Mouse (Mus musculus): ENCODE measurements around the gene Fzr1. TPM values are rescaled to one million over a fixed set of nuclear protein-coding genes. Genes with fewer than 3 reads are reported as not detected.

Gene Fzr1
- polyA plus RNA-seq, 1 experiment from 2014 or later = 92.1 TPM

DNA sequence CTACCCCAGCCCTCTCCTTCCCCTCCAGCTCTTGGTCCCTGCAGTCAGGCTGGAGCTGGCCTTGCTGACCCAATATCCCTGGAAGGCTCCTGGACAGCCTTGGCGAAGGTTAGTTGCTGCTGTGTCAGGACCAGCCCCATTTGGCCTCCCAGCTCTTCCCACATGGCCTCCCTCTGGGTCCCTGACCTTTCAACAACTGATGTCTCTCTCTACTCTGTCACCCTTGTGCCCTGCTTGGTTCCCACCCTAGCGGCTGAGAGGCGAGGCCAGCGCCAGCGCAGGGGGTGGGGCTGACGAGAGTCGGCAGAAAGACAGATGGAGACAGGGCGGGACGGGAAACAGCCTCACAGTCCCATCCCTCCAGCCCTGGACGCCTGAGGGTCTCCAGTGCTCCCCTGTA, 49.9 kb downstream of the Fzr1 start, which contains the start of gene Tbxa2r:
Gene Tbxa2r (plus strand): TSS at position 346 of the 400 bp plus-strand sequence.
- 13% methylated on average over 10 of the region's 10 CpGs for WGBS
- Histone ChIP-seq H3K27ac (replicated peaks; ENCODE audit: low read depth, low read length) (no peak within 1 kb of the TSS; the same call in 1 of the 2 replicates), H3K4me2 (ENCODE audit: low read depth, low read length) (no peak within 1 kb of the TSS), H3K36me3 (replicated peaks; ENCODE audit: control insufficient read depth, insufficient read depth, low read depth, low read length) (peaks cover 24% of the 10 kb centered on the region), H3K9me3 (replicated peaks; ENCODE audit: control insufficient read depth, low read length) (no peaks in the 10 kb centered on the region), H3K27me3 (ENCODE audit: control insufficient read depth, insufficient read depth, low read length) (peaks cover 10% of the 10 kb centered on the region; the same call in 1 of the 2 replicates), H3K9ac (replicated peaks; ENCODE audit: low read length) (peak within 1 kb of the TSS; percentile 9; the same call in 1 of the 2 replicates), H3K4me1 (ENCODE audit: control insufficient read depth, insufficient read depth, low read length) (no peaks in the 10 kb centered on the region; the same call in 1 of the 2 replicates), H3K4me3 (ENCODE audit: low read depth, low read length) (no peak within 1 kb of the TSS)
- DNase-seq (ENCODE audit: low spot score) (no peak), ATAC-seq (replicated peaks; ENCODE audit: insufficient number of reproducible peaks, low FRiP score, low TSS enrichment, low read depth) (0 out of 2 replicates have a peak, but pooled peaks have one; percentile 8)

DNA sequence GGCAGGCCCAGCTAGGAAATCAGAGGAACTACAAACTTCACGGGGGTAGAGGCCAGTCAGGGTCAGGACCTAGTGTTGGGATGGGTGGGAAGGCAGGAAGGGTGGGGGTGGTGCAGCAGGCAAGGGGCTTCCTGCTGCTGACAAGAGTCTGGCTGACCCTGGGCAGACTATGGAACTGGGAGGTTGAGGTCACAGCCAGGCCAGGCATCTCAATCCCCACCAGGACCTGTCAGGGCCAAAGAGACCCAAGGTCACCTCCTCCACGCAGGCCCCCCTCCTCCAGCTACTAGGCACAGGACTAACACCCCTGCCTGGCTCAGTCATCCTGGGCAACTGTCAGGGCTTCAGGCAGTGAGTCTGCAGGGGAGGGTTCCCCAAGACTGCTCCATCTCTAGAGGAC, 50.4 kb downstream of the Fzr1 start:
- H3K27ac ChIP-seq (replicated peaks; ENCODE audit: low read depth, low read length) = no peak overlapping the region
- H3K9ac ChIP-seq (replicated peaks; ENCODE audit: low read length) = peak overlapping the region; percentile 9; the same call in 1 of the 2 replicates
- no peak for ATAC-seq (replicated peaks; ENCODE audit: insufficient number of reproducible peaks, low FRiP score, low TSS enrichment, low read depth)

DNA sequence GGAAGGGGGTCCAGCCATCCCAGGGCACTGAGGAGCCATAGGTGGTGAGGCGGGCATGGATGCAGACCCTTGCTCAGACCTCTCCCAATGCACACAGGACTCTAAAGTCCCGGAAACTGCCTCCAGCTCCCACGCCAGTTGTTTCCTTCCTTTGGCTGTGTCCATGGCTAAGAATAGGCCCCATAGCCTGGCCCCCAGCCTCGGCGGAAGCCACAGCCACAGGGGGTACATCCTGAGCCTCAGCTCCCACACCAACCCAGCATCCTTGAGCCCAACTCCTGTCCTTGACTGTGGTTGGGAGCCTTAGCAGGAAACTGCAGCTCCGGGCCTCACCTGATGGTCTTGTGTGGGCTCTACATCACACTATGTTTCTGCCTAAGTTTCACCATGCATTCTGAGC, 51.5 kb downstream of the Fzr1 start:
- Histone ChIP-seq H3K9ac (replicated peaks; ENCODE audit: low read length) (no peak overlapping the region), H3K4me1 (ENCODE audit: control insufficient read depth, insufficient read depth, low read length) (no peaks in the 10 kb centered on the region; the same call in 1 of the 2 replicates), H3K9me3 (replicated peaks; ENCODE audit: control insufficient read depth, low read length) (no peaks in the 10 kb centered on the region), H3K4me3 (ENCODE audit: low read depth, low read length) (no peak overlapping the region), H3K27me3 (ENCODE audit: control insufficient read depth, insufficient read depth, low read length) (no peaks in the 10 kb centered on the region), H3K4me2 (ENCODE audit: low read depth, low read length) (no peak overlapping the region), H3K27ac (replicated peaks; ENCODE audit: low read depth, low read length) (no peak overlapping the region), H3K36me3 (replicated peaks; ENCODE audit: control insufficient read depth, insufficient read depth, low read depth, low read length) (peaks cover 27% of the 10 kb centered on the region)
- DNase-seq (ENCODE audit: low spot score) (no peak), ATAC-seq (replicated peaks; ENCODE audit: insufficient number of reproducible peaks, low FRiP score, low TSS enrichment, low read depth) (no peak)
- WGBS = 88% methylated on average over 6 of the region's 6 CpGs

More for the DNA sequence above, 50.4 kb downstream of the Fzr1 start:
- peaks cover 8% of the 10 kb centered on the region; the same call in 1 of the 2 replicates for H3K27me3 ChIP-seq (ENCODE audit: control insufficient read depth, insufficient read depth, low read length)
- peaks cover 26% of the 10 kb centered on the region for H3K36me3 ChIP-seq (replicated peaks; ENCODE audit: control insufficient read depth, insufficient read depth, low read depth, low read length)
- H3K9me3 ChIP-seq (replicated peaks; ENCODE audit: control insufficient read depth, low read length) = no peaks in the 10 kb centered on the region
- H3K4me3 ChIP-seq (ENCODE audit: low read depth, low read length) = no peak overlapping the region
- no peak overlapping the region for H3K4me2 ChIP-seq (ENCODE audit: low read depth, low read length)
- WGBS = 15% methylated on average over 2 of the region's 2 CpGs
- H3K4me1 ChIP-seq (ENCODE audit: control insufficient read depth, insufficient read depth, low read length) = no peaks in the 10 kb centered on the region; the same call in 1 of the 2 replicates
- no peak for DNase-seq (ENCODE audit: low spot score)

GRCm38 (mm10) chr10:81325781-81326180, 52.5 kb downstream of the Fzr1 start:
- H3K4me1 ChIP-seq (ENCODE audit: control insufficient read depth, insufficient read depth, low read length) = no peaks in the 10 kb centered on the region; the same call in 1 of the 2 replicates

DNA sequence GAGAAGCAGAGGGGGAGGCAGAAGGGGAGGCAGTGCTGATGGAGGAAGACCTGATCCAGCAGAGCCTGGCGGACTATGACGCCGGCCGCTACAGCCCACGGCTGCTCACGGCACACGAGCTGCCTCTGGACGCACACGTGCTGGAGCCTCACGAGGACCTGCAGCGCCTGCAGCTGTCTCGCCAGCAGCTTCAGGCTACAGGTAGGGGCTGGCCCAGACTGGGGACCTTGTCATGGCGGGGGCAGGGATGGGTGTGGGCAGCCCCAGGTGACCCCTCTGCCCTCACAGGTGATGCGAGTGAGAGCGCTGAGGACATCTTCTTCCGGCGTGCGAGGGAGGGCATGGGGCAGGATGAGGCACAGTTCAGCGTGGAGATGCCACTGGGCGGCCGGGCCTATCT, 53.1 kb downstream of the Fzr1 start:
- no peak overlapping the region for H3K27ac ChIP-seq (replicated peaks; ENCODE audit: low read depth, low read length)
- H3K27me3 ChIP-seq (ENCODE audit: control insufficient read depth, insufficient read depth, low read length) = no peaks in the 10 kb centered on the region
- H3K4me3 ChIP-seq (ENCODE audit: low read depth, low read length) = no peak overlapping the region
- no peaks in the 10 kb centered on the region for H3K9me3 ChIP-seq (replicated peaks; ENCODE audit: control insufficient read depth, low read length)
- peaks cover 27% of the 10 kb centered on the region for H3K36me3 ChIP-seq (replicated peaks; ENCODE audit: control insufficient read depth, insufficient read depth, low read depth, low read length)
- ATAC-seq (replicated peaks; ENCODE audit: insufficient number of reproducible peaks, low FRiP score, low TSS enrichment, low read depth) (no peak), DNase-seq (ENCODE audit: low spot score) (no peak)
- no peak overlapping the region for H3K4me2 ChIP-seq (ENCODE audit: low read depth, low read length)
- H3K4me1 ChIP-seq (ENCODE audit: control insufficient read depth, insufficient read depth, low read length) = no peaks in the 10 kb centered on the region; the same call in 1 of the 2 replicates
- 94% methylated on average over 21 of the region's 21 CpGs for WGBS
- no peak overlapping the region for H3K9ac ChIP-seq (replicated peaks; ENCODE audit: low read length)

More at GRCm38 (mm10) chr10:81325781-81326180, 52.5 kb downstream of the Fzr1 start:
- no peak overlapping the region for H3K27ac ChIP-seq (replicated peaks; ENCODE audit: low read depth, low read length)
- peaks cover 27% of the 10 kb centered on the region for H3K36me3 ChIP-seq (replicated peaks; ENCODE audit: control insufficient read depth, insufficient read depth, low read depth, low read length)
- H3K9me3 ChIP-seq (replicated peaks; ENCODE audit: control insufficient read depth, low read length) = no peaks in the 10 kb centered on the region
- no peak overlapping the region for H3K4me2 ChIP-seq (ENCODE audit: low read depth, low read length)
- DNase-seq (ENCODE audit: low spot score) (no peak), ATAC-seq (replicated peaks; ENCODE audit: insufficient number of reproducible peaks, low FRiP score, low TSS enrichment, low read depth) (no peak)
- no peak overlapping the region for H3K9ac ChIP-seq (replicated peaks; ENCODE audit: low read length)
- H3K27me3 ChIP-seq (ENCODE audit: control insufficient read depth, insufficient read depth, low read length) = no peaks in the 10 kb centered on the region
- H3K4me3 ChIP-seq (ENCODE audit: low read depth, low read length) = no peak overlapping the region
- WGBS = 96% methylated on average over 18 of the region's 18 CpGs

- Histone ChIP-seq H3K4me2 (ENCODE audit: low read depth, low read length) (no peak overlapping the region), H3K27me3 (ENCODE audit: control insufficient read depth, insufficient read depth, low read length) (no peaks in the 10 kb centered on the region), H3K4me3 (ENCODE audit: low read depth, low read length) (no peak overlapping the region), H3K27ac (replicated peaks; ENCODE audit: low read depth, low read length) (no peak overlapping the region), H3K9me3 (replicated peaks; ENCODE audit: control insufficient read depth, low read length) (no peaks in the 10 kb centered on the region), H3K36me3 (replicated peaks; ENCODE audit: control insufficient read depth, insufficient read depth, low read depth, low read length) (peaks cover 27% of the 10 kb centered on the region), H3K4me1 (ENCODE audit: control insufficient read depth, insufficient read depth, low read length) (peaks cover 5% of the 10 kb centered on the region), H3K9ac (replicated peaks; ENCODE audit: low read length) (no peak overlapping the region)
- 94% methylated on average over 18 of the region's 18 CpGs for WGBS
- ATAC-seq (replicated peaks; ENCODE audit: insufficient number of reproducible peaks, low FRiP score, low TSS enrichment, low read depth) (no peak), DNase-seq (ENCODE audit: low spot score) (no peak)
Measured at GRCm38 (mm10) chr10:81323791-81324530, 54.4 kb downstream of the Fzr1 start.

DNA sequence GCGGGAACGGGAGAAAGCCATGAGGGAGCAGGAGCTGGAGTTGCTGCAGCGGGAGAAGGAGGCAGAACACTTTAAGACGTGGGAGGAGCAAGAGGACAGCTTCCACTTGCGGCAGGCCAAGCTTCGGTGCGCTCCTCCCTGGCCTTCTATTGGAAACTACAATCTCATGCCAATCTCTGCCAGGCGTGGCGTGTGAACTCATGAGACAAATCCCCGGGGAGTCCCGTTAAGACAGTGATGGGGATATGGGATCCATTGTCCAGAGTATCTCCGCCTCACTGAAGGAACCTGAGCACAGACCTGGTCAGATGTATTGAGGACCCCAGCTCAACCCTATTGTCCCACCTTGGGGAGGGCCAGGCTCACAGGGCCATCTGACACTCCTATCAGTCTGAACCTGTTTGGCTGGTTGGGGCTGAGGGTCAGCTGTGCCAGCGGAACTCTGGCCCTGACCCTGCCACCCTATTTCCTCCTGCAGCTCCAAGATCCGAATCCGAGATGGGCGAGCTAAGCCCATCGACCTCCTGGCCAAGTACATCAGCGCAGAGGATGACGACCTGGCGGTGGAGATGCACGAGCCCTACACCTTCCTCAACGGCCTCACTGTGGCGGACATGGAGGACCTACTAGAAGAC, 55.1 kb downstream of the Fzr1 start:
- ATAC-seq (replicated peaks; ENCODE audit: insufficient number of reproducible peaks, low FRiP score, low TSS enrichment, low read depth) (no peak), DNase-seq (ENCODE audit: low spot score) (no peak)
- no peak overlapping the region for H3K9ac ChIP-seq (replicated peaks; ENCODE audit: low read length)
- peaks cover 6% of the 10 kb centered on the region for H3K4me1 ChIP-seq (ENCODE audit: control insufficient read depth, insufficient read depth, low read length)
- no peak overlapping the region for H3K27ac ChIP-seq (replicated peaks; ENCODE audit: low read depth, low read length)
- no peaks in the 10 kb centered on the region for H3K9me3 ChIP-seq (replicated peaks; ENCODE audit: control insufficient read depth, low read length)
- 95% methylated on average over 23 of the region's 23 CpGs for WGBS
- peaks cover 27% of the 10 kb centered on the region for H3K36me3 ChIP-seq (replicated peaks; ENCODE audit: control insufficient read depth, insufficient read depth, low read depth, low read length)
- no peak overlapping the region for H3K4me2 ChIP-seq (ENCODE audit: low read depth, low read length)
- H3K4me3 ChIP-seq (ENCODE audit: low read depth, low read length) = no peak overlapping the region
- H3K27me3 ChIP-seq (ENCODE audit: control insufficient read depth, insufficient read depth, low read length) = no peaks in the 10 kb centered on the region

DNA sequence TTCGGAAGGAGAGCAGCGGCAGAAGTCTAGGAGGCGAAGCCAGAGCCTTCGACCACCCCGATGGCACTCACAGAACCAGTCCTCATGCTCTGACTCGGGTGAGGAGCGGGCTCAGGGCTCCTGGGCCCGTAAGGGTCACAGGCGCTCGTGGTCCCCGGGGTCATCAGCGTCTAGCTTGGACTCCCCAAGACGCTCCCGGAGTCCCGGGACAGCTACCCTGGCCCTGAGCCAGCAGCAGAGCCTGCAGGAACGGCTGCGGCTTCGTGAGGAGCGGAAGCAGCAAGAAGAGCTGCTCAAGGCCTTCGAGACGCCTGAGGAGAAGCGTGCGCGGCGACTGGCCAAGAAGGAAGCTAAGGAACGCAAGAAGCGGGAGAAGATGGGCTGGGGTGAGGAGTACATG, 55.9 kb downstream of the Fzr1 start:
- no peak overlapping the region for H3K4me2 ChIP-seq (ENCODE audit: low read depth, low read length)
- H3K27me3 ChIP-seq (ENCODE audit: control insufficient read depth, insufficient read depth, low read length) = no peaks in the 10 kb centered on the region
- no peak for ATAC-seq (replicated peaks; ENCODE audit: insufficient number of reproducible peaks, low FRiP score, low TSS enrichment, low read depth)
- H3K9me3 ChIP-seq (replicated peaks; ENCODE audit: control insufficient read depth, low read length) = no peaks in the 10 kb centered on the region
- peaks cover 27% of the 10 kb centered on the region for H3K36me3 ChIP-seq (replicated peaks; ENCODE audit: control insufficient read depth, insufficient read depth, low read depth, low read length)
- whole genome bisulfite sequencing = 95% methylated on average over 27 of the region's 27 CpGs
- H3K4me3 ChIP-seq (ENCODE audit: low read depth, low read length) = no peak overlapping the region
- peaks cover 6% of the 10 kb centered on the region for H3K4me1 ChIP-seq (ENCODE audit: control insufficient read depth, insufficient read depth, low read length)
- no peak overlapping the region for H3K27ac ChIP-seq (replicated peaks; ENCODE audit: low read depth, low read length)
- H3K9ac ChIP-seq (replicated peaks; ENCODE audit: low read length) = no peak overlapping the region
- DNase-seq (ENCODE audit: low spot score) = no peak

Measured in embryonic facial prominence, embryonic 11.5 days (tissue).